Mouse (Mus musculus): ENCODE data around the gene Trat1. TPM values are rescaled to one million over a fixed set of nuclear protein-coding genes. Genes with fewer than 3 reads are reported as not detected.

Gene Trat1
- under 1 TPM in 1 of 2 experiments, not detected in 1; 0.45 TPM for total RNA-seq (2021)

GRCm38 (mm10) chr16:48771971-48772445 lies at the start of gene Trat1:
TSS of gene Trat1 (minus strand) at chr16:48772021.
- intact Hi-C loops (cut with DNase I) = no loop called here
- no peak for DNase-seq

- no peak for DNase-seq
- intact Hi-C loops (cut with DNase I) = no loop called here
Observed at GRCm38 (mm10) chr16:48818524-48818923, 46.7 kb upstream of the Trat1 start.

GRCm38 (mm10) chr16:48816695-48817094 lies 44.9 kb upstream of the Trat1 start, which contains the start of gene Retnlb:
TSS of gene Retnlb (plus strand) at chr16:48816856.
- DNase-seq = no peak
- intact Hi-C loops (cut with DNase I) = no loop called here

GRCm38 (mm10) chr16:48811881-48812436 lies 40.1 kb upstream of the Trat1 start:
- no peak for DNase-seq
- intact Hi-C loops (cut with DNase I) = no loop called here

- no peak for DNase-seq
- intact Hi-C loops (cut with DNase I) = no loop called here
Observed at GRCm38 (mm10) chr16:48809374-48809773, 37.6 kb upstream of the Trat1 start.

- DNase-seq = no peak
- intact Hi-C loops (cut with DNase I) = no loop called here
Observed at GRCm38 (mm10) chr16:48806521-48806920, 34.7 kb upstream of the Trat1 start.

- no peak for DNase-seq
- intact Hi-C loops (cut with DNase I) = no loop called here
Observed at GRCm38 (mm10) chr16:48805412-48805811, 33.6 kb upstream of the Trat1 start.

- DNase-seq = no peak
- intact Hi-C loops (cut with DNase I) = no loop called here
Observed at GRCm38 (mm10) chr16:48800906-48801305, 29.1 kb upstream of the Trat1 start.

- intact Hi-C loops (cut with DNase I) = no loop called here
- DNase-seq = no peak
Observed at GRCm38 (mm10) chr16:48799470-48799869, 27.6 kb upstream of the Trat1 start.

- intact Hi-C loops (cut with DNase I) = no loop called here
- no peak for DNase-seq
Observed at GRCm38 (mm10) chr16:48798285-48798684, 26.5 kb upstream of the Trat1 start.

GRCm38 (mm10) chr16:48788704-48789185 lies 16.9 kb upstream of the Trat1 start:
- intact Hi-C loops (cut with DNase I) = no loop called here
- no peak for DNase-seq

GRCm38 (mm10) chr16:48786258-48786657 lies 14.4 kb upstream of the Trat1 start:
- DNase-seq = no peak
- intact Hi-C loops (cut with DNase I) = no loop called here

- intact Hi-C loops (cut with DNase I) = no loop called here
- no peak for DNase-seq
Observed at GRCm38 (mm10) chr16:48777254-48777653, 5.4 kb upstream of the Trat1 start.

GRCm38 (mm10) chr16:48769183-48769582 lies 2.6 kb downstream of the Trat1 start:
- intact Hi-C loops (cut with DNase I) = no loop called here
- DNase-seq = no peak

GRCm38 (mm10) chr16:48760643-48761481 lies 11.0 kb downstream of the Trat1 start:
- intact Hi-C loops (cut with DNase I) = no loop called here
- DNase-seq = no peak

- no peak for DNase-seq
- intact Hi-C loops (cut with DNase I) = no loop called here
Observed at GRCm38 (mm10) chr16:48750145-48750827, 21.5 kb downstream of the Trat1 start.

- DNase-seq = no peak
- intact Hi-C loops (cut with DNase I) = no loop called here
Observed at GRCm38 (mm10) chr16:48745418-48745817, 26.4 kb downstream of the Trat1 start.

GRCm38 (mm10) chr16:48745011-48745410 lies 26.8 kb downstream of the Trat1 start:
- intact Hi-C loops (cut with DNase I) = no loop called here
- DNase-seq = no peak

GRCm38 (mm10) chr16:48741549-48741948 lies 30.3 kb downstream of the Trat1 start:
- intact Hi-C loops (cut with DNase I) = no loop called here
- DNase-seq = no peak

GRCm38 (mm10) chr16:48739974-48740373 lies 31.8 kb downstream of the Trat1 start:
- intact Hi-C loops (cut with DNase I) = no loop called here

GRCm38 (mm10) chr16:48738429-48738828 lies 33.4 kb downstream of the Trat1 start:
- intact Hi-C loops (cut with DNase I) = no loop called here
- no peak for DNase-seq

More at GRCm38 (mm10) chr16:48739974-48740373, 31.8 kb downstream of the Trat1 start:
- no peak for DNase-seq
